Mouse (Mus musculus) myocyte (in vitro differentiated cells): ENCODE data around the gene Epn1.

Experiments used
- E2F4 ChIP-seq: IDR thresholded peaks from one replicate; pipeline ENCODE4 v1.6.1; 2011; ENCODE audit warnings: mild to moderate bottlenecking, control low read depth, moderate library complexity; ENCODE audit not compliant: insufficient read depth
- MAX ChIP-seq: IDR thresholded peaks from one replicate; pipeline ENCODE4 v1.6.1; 2011; ENCODE audit warnings: low read depth, mild to moderate bottlenecking, control low read depth
- POLR2A ChIP-seq: IDR thresholded peaks from one replicate; pipeline ENCODE4 v1.6.1; 2011; ENCODE audit warnings: low read depth, mild to moderate bottlenecking, control low read depth, moderate library complexity; ENCODE audit not compliant: insufficient read length
- USF1 ChIP-seq: IDR thresholded peaks from one replicate; pipeline ENCODE4 v1.6.1; 2011; ENCODE audit warnings: low read depth, mild to moderate bottlenecking, control low read depth, moderate library complexity

GRCm38 (mm10) chr7:5058631-5059030 is 21.4 kb upstream of the Epn1 start:
- no peak for TF ChIP-seq POLR2A
- TF ChIP-seq MAX: no peak
- no peak for TF ChIP-seq E2F4
- no peak for TF ChIP-seq USF1
